In the genomic region with DNA sequence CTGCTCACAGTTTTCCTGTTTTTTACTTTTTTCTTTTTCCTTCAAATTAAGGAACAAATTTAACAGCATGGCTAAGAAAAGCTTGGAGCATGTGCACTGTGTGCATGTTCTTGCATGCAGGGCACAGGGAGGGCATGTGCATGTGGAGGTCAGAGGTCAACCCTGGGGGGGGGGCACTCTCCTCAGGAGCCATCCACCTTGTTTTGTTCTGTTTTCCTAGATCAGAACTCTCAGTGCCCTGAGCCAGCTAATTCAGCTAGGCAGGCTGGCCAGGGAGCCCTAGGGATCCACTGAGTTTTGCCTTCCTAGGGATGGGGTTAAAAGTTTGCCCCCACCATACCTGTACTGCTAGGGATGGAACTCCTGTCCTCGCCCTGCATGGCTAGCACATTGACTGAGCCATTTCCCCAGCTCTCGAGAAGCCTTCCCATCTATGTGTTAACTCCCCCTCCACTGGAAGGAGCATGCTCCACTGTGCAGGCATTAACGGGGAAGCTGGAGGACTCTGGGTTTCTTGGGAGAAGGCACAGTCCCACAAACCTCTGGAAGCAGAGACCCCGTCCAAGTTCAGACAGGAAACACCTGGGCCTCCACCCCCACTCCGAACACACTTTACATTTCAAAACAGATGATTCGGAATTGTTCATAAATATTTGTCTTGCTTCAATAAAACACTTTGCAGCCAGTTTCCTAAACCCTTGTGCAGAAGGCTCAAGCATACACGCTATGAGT, we compare ENCODE assay signal across 11 mouse cellular contexts.
DNase-seq lines count a peak whose midpoint lies in the region; ATAC-seq and TF ChIP-seq lines count a peak whose summit lies in the region.
"Had no signal": no experiment of that assay in that cellular context is flagged by ENCODE, and none has a peak within 500 bp of the region (broad histone marks: within the 10 kb centered on the region; RNA-seq: fewer than 3 reads in every experiment).

No protein-coding gene starts in this region.

- H3K9me3 ChIP-seq in hindbrain, embryonic 10.5 days, result no peaks in the 10 kb centered on the region
- H3K9me3 ChIP-seq in hindbrain, postnatal 0 days (ENCODE audit: low read length), result no peaks in the 10 kb centered on the region
- H3K9me3 ChIP-seq in neural tube, embryonic 13.5 days, result no peaks in the 10 kb centered on the region
- H3K9me3 ChIP-seq: forebrain, embryonic 15.5 days; neural tube, embryonic 12.5 days had no signal

- H3K4me1 ChIP-seq in hindbrain, embryonic 10.5 days (replicated peaks), result peaks cover 48% of the 10 kb centered on the region
- H3K4me1 ChIP-seq in hindbrain, postnatal 0 days (ENCODE audit: insufficient read depth, low read length), result no peaks in the 10 kb centered on the region
- H3K4me1 ChIP-seq in neural tube, embryonic 13.5 days (replicated peaks), result peaks cover 39% of the 10 kb centered on the region

- no peaks in the 10 kb centered on the region; the same call in 1 of the 2 replicates for H3K27me3 ChIP-seq in hindbrain, embryonic 10.5 days (ENCODE audit: insufficient read depth, poor library complexity, severe bottlenecking)
- no peaks in the 10 kb centered on the region for H3K27me3 ChIP-seq in hindbrain, postnatal 0 days (ENCODE audit: insufficient read depth, low read length)
- peaks cover 28% of the 10 kb centered on the region for H3K27me3 ChIP-seq in neural tube, embryonic 13.5 days
- H3K27me3 ChIP-seq: neural tube, embryonic 12.5 days had no signal

- WGBS in hindbrain, embryonic 10.5 days, result 51% methylated on average over 7 of the region's 7 CpGs
- WGBS in hindbrain, postnatal 0 days, result 65% methylated on average over 7 of the region's 7 CpGs
- WGBS in neural tube, embryonic 13.5 days, result 53% methylated on average over 7 of the region's 7 CpGs

- DNase-seq in hindbrain, embryonic 10.5 days (ENCODE audit: low spot score), result no peak
- no peak for DNase-seq in hindbrain, postnatal 0 days (ENCODE audit: low spot score)
- DNase-seq in neural tube, embryonic 10.5 days (ENCODE audit: extremely low spot score, low spot score), result no peak
- peak; percentile 52 to 58 for DNase-seq in kidney, postnatal 25 days
- peak; percentile 38 for DNase-seq in yolk sac, embryonic 10.5 days (ENCODE audit: low spot score)
- DNase-seq in adrenal gland, postnatal 4 days (ENCODE audit: low spot score in 2 of 2), result no peak
- DNase-seq: right cerebral cortex, postnatal 14 days had no signal

- ATAC-seq in hindbrain, postnatal 0 days, result no peak
- ATAC-seq in neural tube, embryonic 13.5 days (ENCODE audit: low read depth), result no peak
- ATAC-seq in monocyte, adult 5-6 weeks (replicated peaks; ENCODE audit: insufficient number of reproducible peaks, low FRiP score, low TSS enrichment, poor library complexity, severe bottlenecking), result no peak
- ATAC-seq: forebrain, embryonic 15.5 days had no signal

- H3K4me3 ChIP-seq in hindbrain, embryonic 10.5 days, result no peak overlapping the region
- no peak overlapping the region for H3K4me3 ChIP-seq in hindbrain, postnatal 0 days (ENCODE audit: low read length)
- no peak overlapping the region for H3K4me3 ChIP-seq in neural tube, embryonic 13.5 days
- H3K4me3 ChIP-seq: forebrain, embryonic 15.5 days; neural tube, embryonic 12.5 days had no signal

- no peak overlapping the region for H3K9ac ChIP-seq in hindbrain, postnatal 0 days (replicated peaks; ENCODE audit: low read length)
- H3K9ac ChIP-seq in neural tube, embryonic 13.5 days, result no peak overlapping the region
- H3K9ac ChIP-seq: forebrain, embryonic 15.5 days; neural tube, embryonic 12.5 days had no signal

- H3K36me3 ChIP-seq in hindbrain, embryonic 10.5 days, result no peaks in the 10 kb centered on the region
- H3K36me3 ChIP-seq in hindbrain, postnatal 0 days (ENCODE audit: insufficient read depth, low read length), result no peaks in the 10 kb centered on the region
- no peaks in the 10 kb centered on the region for H3K36me3 ChIP-seq in neural tube, embryonic 13.5 days
- H3K36me3 ChIP-seq: forebrain, embryonic 15.5 days; neural tube, embryonic 12.5 days had no signal

- no peak overlapping the region for H3K4me2 ChIP-seq in hindbrain, postnatal 0 days (ENCODE audit: low read depth, low read length)
- no peak overlapping the region for H3K4me2 ChIP-seq in neural tube, embryonic 13.5 days
- H3K4me2 ChIP-seq: forebrain, embryonic 15.5 days; neural tube, embryonic 12.5 days had no signal

- no peak for TF ChIP-seq CTCF in hindbrain, postnatal 0 days (IDR thresholded peaks at IDR 0.05; ENCODE audit: low read depth)

- peak overlapping the region; percentile 73; the same call in 1 of the 2 replicates for H3K27ac ChIP-seq in hindbrain, embryonic 10.5 days
- H3K27ac ChIP-seq in hindbrain, postnatal 0 days, result no peak overlapping the region
- H3K27ac ChIP-seq in neural tube, embryonic 13.5 days (replicated peaks), result peak overlapping the region; percentile 13
- H3K27ac ChIP-seq: forebrain, embryonic 15.5 days; neural tube, embryonic 12.5 days had no signal

Comparison
In these comparisons a context has a peak if more than half of its experiments do, and no peak if none do; other contexts are left out.
1. DNase-seq: peak in kidney, postnatal 25 days (2 of 2) and yolk sac, embryonic 10.5 days (single experiment); none in hindbrain, embryonic 10.5 days (single experiment), hindbrain, postnatal 0 days (single experiment), neural tube, embryonic 10.5 days (single experiment) and adrenal gland, postnatal 4 days (0 of 2).